Mouse (Mus musculus): Measurements from ENCODE around the gene Svs1. TPM values are rescaled to one million over a fixed set of nuclear protein-coding genes. Genes with fewer than 3 reads are reported as not detected.
"Not testable (repeated sequence)": the region's sequence is repeated elsewhere in the genome, so short reads cannot be mapped to it uniquely, and the experiment has no call there.

Svs1 gene
- total and polyA plus RNA-seq, 2 experiments: not detected

DNA sequence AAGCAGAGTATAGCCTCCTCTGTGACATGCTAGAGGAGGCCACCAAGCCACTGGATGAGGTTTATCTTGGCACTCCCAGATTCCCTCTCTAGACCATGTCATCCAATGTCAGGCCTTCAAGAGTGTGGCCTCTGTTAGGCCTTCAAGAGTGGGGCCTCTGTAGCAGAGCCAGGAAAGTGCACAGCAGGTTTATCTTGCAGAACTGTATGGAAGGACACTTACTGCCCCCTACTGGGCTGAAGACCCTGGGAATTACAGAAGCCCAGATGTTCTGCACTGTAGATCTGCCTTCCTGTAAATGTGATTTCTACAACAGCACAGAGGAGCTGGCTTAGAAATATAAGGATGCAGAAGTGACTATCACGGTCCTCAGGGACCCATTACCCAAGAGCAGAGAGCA, 31.7 kb upstream of the Svs1 start:
- H3K27me3 ChIP-seq (ENCODE audit: control insufficient read depth, insufficient read depth, low read length): no peaks in the 10 kb centered on the region
- peak; percentile 37 for DNase-seq (ENCODE audit: extremely low read depth, low read depth, low spot score)
- no peaks in the 10 kb centered on the region for H3K4me1 ChIP-seq (ENCODE audit: control insufficient read depth, insufficient read depth, low read length)
- TF ChIP-seq POLR2A (IDR thresholded peaks at IDR 0.05; ENCODE audit: extremely low read depth, insufficient read depth, low read length) (no peak), CTCF (IDR thresholded peaks at IDR 0.05; ENCODE audit: low read depth, low read length) (peak; percentile 56)
- H3K4me3 ChIP-seq (ENCODE audit: insufficient read depth, low read depth, low read length): no peak overlapping the region
- 34% methylated on average over 1 of the region's 1 CpGs for WGBS
- no peak overlapping the region for H3K27ac ChIP-seq (replicated peaks; ENCODE audit: insufficient read depth, low read depth, low read length)
- no peaks in the 10 kb centered on the region for H3K79me2 ChIP-seq (ENCODE audit: control insufficient read depth, insufficient read depth, low read length)
- no peaks in the 10 kb centered on the region for H3K36me3 ChIP-seq (ENCODE audit: control insufficient read depth, insufficient read depth, low read length)
- no peak overlapping the region for H3K9ac ChIP-seq (ENCODE audit: low read depth, low read length)

DNA sequence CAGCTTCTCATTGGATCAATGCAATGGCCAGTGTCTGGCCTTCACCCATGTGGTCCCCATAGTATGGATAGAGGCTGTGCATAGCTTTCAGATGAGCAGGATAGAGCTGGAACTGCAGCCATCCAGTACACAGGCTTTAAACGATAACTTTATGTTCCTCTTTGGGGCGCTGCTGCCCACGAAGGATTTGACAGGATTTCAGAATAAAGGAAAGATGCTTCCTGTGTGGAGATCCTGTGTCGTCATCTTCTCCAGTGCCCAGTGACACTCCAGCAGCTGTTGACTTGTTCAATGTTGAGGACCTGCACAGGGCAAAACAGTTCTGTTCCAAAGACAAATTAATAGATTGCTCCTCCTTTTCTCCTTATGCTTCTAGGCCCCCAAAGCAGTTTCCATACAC, 29.9 kb upstream of the Svs1 start:
- Histone ChIP-seq H3K36me3 (ENCODE audit: control insufficient read depth, insufficient read depth, low read length) (no peaks in the 10 kb centered on the region), H3K79me2 (ENCODE audit: control insufficient read depth, insufficient read depth, low read length) (no peaks in the 10 kb centered on the region), H3K9ac (ENCODE audit: low read depth, low read length) (no peak overlapping the region), H3K4me1 (ENCODE audit: control insufficient read depth, insufficient read depth, low read length) (no peaks in the 10 kb centered on the region), H3K27ac (replicated peaks; ENCODE audit: insufficient read depth, low read depth, low read length) (no peak overlapping the region), H3K27me3 (ENCODE audit: control insufficient read depth, insufficient read depth, low read length) (no peaks in the 10 kb centered on the region), H3K4me3 (ENCODE audit: insufficient read depth, low read depth, low read length) (no peak overlapping the region)
- DNase-seq (ENCODE audit: extremely low read depth, low read depth, low spot score): no peak
- TF ChIP-seq POLR2A (IDR thresholded peaks at IDR 0.05; ENCODE audit: extremely low read depth, insufficient read depth, low read length) (no peak), CTCF (IDR thresholded peaks at IDR 0.05; ENCODE audit: low read depth, low read length) (no peak)
- WGBS: 81% methylated on average over 4 of the region's 4 CpGs

DNA sequence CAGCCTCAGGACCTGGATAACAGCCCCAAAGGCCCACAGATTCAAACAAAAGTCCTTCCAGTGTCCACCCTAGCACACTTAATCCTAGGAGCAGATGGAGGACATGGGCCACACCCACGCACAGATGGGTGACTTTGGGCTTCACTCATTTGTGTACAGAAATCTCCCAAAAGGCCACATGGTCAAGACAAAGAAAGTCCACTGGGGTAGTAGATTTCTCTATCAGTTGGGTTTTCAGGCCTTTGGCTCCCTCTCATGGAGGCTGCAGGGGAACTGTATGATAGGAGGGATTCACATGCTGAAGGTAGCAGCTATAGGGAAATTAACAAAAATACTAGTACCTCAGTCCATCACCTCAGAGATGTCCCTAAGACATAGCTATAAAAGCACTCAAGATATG, 28.6 kb upstream of the Svs1 start:
- Histone ChIP-seq H3K4me3 (ENCODE audit: insufficient read depth, low read depth, low read length) (no peak overlapping the region), H3K36me3 (ENCODE audit: control insufficient read depth, insufficient read depth, low read length) (no peaks in the 10 kb centered on the region), H3K9ac (ENCODE audit: low read depth, low read length) (no peak overlapping the region), H3K4me1 (ENCODE audit: control insufficient read depth, insufficient read depth, low read length) (no peaks in the 10 kb centered on the region), H3K27ac (replicated peaks; ENCODE audit: insufficient read depth, low read depth, low read length) (no peak overlapping the region), H3K79me2 (ENCODE audit: control insufficient read depth, insufficient read depth, low read length) (no peaks in the 10 kb centered on the region), H3K27me3 (ENCODE audit: control insufficient read depth, insufficient read depth, low read length) (no peaks in the 10 kb centered on the region)
- TF ChIP-seq CTCF (IDR thresholded peaks at IDR 0.05; ENCODE audit: low read depth, low read length) (no peak), POLR2A (IDR thresholded peaks at IDR 0.05; ENCODE audit: extremely low read depth, insufficient read depth, low read length) (no peak)
- no peak for DNase-seq (ENCODE audit: extremely low read depth, low read depth, low spot score)
- WGBS: 62% methylated on average over 1 of the region's 1 CpGs

DNA sequence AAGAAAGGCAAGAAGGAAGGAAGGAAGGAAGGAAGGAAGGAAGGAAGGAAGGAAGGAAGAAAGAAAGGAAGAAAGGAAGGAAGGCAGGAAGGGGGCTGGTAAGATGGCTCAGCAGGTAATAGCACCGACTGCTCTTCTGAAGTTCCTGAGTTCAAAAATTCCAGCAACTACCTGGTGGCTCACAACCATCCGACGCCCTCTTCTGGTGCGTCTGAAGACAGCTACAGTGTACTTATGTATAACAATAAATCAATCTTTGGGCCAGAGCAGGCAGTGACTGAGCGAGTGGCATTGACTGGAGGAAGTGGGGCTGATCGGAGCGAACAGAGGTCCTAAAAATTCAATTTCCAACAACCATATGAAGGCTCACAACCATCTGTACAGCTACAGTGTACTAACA, 27.5 kb upstream of the Svs1 start:
- DNase-seq (ENCODE audit: extremely low read depth, low read depth, low spot score): peak; percentile 27
- H3K27me3 ChIP-seq (ENCODE audit: control insufficient read depth, insufficient read depth, low read length); H3K4me1 ChIP-seq (ENCODE audit: control insufficient read depth, insufficient read depth, low read length); H3K79me2 ChIP-seq (ENCODE audit: control insufficient read depth, insufficient read depth, low read length); H3K36me3 ChIP-seq (ENCODE audit: control insufficient read depth, insufficient read depth, low read length); H3K4me3 ChIP-seq (ENCODE audit: insufficient read depth, low read depth, low read length); H3K27ac ChIP-seq (replicated peaks; ENCODE audit: insufficient read depth, low read depth, low read length); H3K9ac ChIP-seq (ENCODE audit: low read depth, low read length): not testable (repeated sequence)
- WGBS: 31% methylated on average over 7 of the region's 7 CpGs
- TF ChIP-seq CTCF (IDR thresholded peaks at IDR 0.05; ENCODE audit: low read depth, low read length): peak; percentile 29; the same call in 1 of the 2 replicates

DNA sequence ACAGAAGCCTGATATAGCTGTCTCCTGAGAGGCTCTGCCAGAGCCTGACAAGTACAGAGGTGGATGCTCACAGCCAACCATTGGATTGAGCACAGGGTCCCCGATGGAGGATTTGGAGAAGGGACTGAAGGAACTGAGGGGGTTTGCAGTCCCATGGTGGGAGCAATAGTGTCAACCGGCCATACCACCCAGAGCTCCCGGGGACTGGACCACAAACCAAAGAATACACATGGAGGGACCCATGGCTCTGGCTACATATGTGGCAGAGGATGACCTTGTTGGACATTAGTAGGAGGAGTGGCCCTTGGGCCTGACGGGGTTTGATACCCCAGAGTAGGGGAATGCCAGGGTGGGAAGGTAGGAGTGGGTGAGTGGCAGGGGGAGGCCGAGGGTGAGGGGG, 20.0 kb upstream of the Svs1 start:
- H3K9ac ChIP-seq (ENCODE audit: low read depth, low read length); H3K36me3 ChIP-seq (ENCODE audit: control insufficient read depth, insufficient read depth, low read length); DNase-seq (ENCODE audit: extremely low read depth, low read depth, low spot score); H3K4me3 ChIP-seq (ENCODE audit: insufficient read depth, low read depth, low read length); H3K4me1 ChIP-seq (ENCODE audit: control insufficient read depth, insufficient read depth, low read length); H3K27ac ChIP-seq (replicated peaks; ENCODE audit: insufficient read depth, low read depth, low read length); H3K79me2 ChIP-seq (ENCODE audit: control insufficient read depth, insufficient read depth, low read length); H3K27me3 ChIP-seq (ENCODE audit: control insufficient read depth, insufficient read depth, low read length): not testable (repeated sequence)
- 89% methylated on average over 5 of the region's 5 CpGs for WGBS

DNA sequence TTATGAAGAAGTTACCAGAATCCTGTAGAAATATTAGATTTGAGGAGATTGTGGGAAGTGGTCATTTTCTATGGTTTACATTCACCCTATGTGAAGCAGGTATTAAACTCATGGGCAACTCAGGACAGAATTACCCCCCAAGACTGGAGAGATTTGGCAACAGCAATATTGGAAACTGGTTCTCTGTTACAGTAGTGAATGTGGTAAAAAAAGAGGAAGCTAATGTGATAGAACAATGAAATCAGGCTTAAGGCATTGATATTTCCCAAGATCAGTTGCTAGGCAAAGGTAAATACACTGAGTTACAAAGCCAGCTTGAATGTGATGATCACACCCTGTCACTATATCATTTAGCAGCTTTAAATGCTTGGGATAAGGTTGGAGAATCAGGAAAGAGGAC, 18.8 kb upstream of the Svs1 start:
- no peaks in the 10 kb centered on the region for H3K27me3 ChIP-seq (ENCODE audit: control insufficient read depth, insufficient read depth, low read length)
- TF ChIP-seq POLR2A (IDR thresholded peaks at IDR 0.05; ENCODE audit: extremely low read depth, insufficient read depth, low read length) (no peak), CTCF (IDR thresholded peaks at IDR 0.05; ENCODE audit: low read depth, low read length) (no peak)
- H3K27ac ChIP-seq (replicated peaks; ENCODE audit: insufficient read depth, low read depth, low read length): no peak overlapping the region
- H3K79me2 ChIP-seq (ENCODE audit: control insufficient read depth, insufficient read depth, low read length): no peaks in the 10 kb centered on the region
- no peak for DNase-seq (ENCODE audit: extremely low read depth, low read depth, low spot score)
- H3K4me1 ChIP-seq (ENCODE audit: control insufficient read depth, insufficient read depth, low read length): no peaks in the 10 kb centered on the region
- H3K36me3 ChIP-seq (ENCODE audit: control insufficient read depth, insufficient read depth, low read length): no peaks in the 10 kb centered on the region
- no peak overlapping the region for H3K4me3 ChIP-seq (ENCODE audit: insufficient read depth, low read depth, low read length)
- H3K9ac ChIP-seq (ENCODE audit: low read depth, low read length): no peak overlapping the region

All from liver, adult 2 months (tissue).